Mouse (Mus musculus) erythroblast, embryonic 14.5 days (primary cell): Measurements from ENCODE around the gene AU021092. TPM values are rescaled to one million over a fixed set of nuclear protein-coding genes. Genes with fewer than 3 reads are reported as not detected.
A peak's percentile ranks its signal among the peaks of the same experiment; 100 is the strongest.

ENCODE experiments used
- H3K27me3 ChIP-seq: 2 replicates; pipeline ENCODE4 v1.6.1; 2012; ENCODE audit warnings: inconsistent platforms; ENCODE audit not compliant: control insufficient read depth
- H3K36me3 ChIP-seq: 2 replicates; pipeline ENCODE4 v1.6.1; 2012; ENCODE audit warnings: mild to moderate bottlenecking, inconsistent platforms; ENCODE audit not compliant: control insufficient read depth
- H3K4me1 ChIP-seq: 2 replicates; pipeline ENCODE4 v1.6.1; 2012; ENCODE audit warnings: inconsistent platforms; ENCODE audit not compliant: control insufficient read depth
- H3K4me3 ChIP-seq: replicated peaks from 2 replicates; pipeline ENCODE3; 2012; ENCODE audit warnings: moderate library complexity, mild to moderate bottlenecking, inconsistent platforms
- H3K9me3 ChIP-seq: 2 replicates; pipeline ENCODE4 v1.6.1; 2012; ENCODE audit warnings: low read length, inconsistent platforms, mixed read lengths; ENCODE audit not compliant: control insufficient read depth
- GATA1 ChIP-seq: IDR thresholded peaks from 2 replicates; pipeline ENCODE4 v1.6.1; 2012; ENCODE audit warnings: low read length, inconsistent platforms, mixed read lengths
- TAL1 ChIP-seq: IDR thresholded peaks from 3 replicates; pipeline ENCODE4 v1.6.1; 2012; ENCODE audit warnings: low read length, inconsistent platforms, mixed read lengths
- polyA plus RNA-seq: library from polyadenylated mRNA; stranded (reverse); fragments of >175 nt; gene quantifications from 2 replicates; pipeline ENCODE4 v1.2.3, GENCODE M21; 2012

AU021092 gene
- polyA plus RNA-seq = not detected in 2 replicates

GRCm38 (mm10) chr16:5222140-5222539 lies at the start of gene AU021092:
TSS of gene AU021092 (minus strand) at chr16:5222299.
- Histone ChIP-seq H3K4me1 (no peaks in the 10 kb centered on the region), H3K27me3 (peaks cover 5% of the 10 kb centered on the region), H3K4me3 (no peak within 1 kb of the TSS), H3K36me3 (no peaks in the 10 kb centered on the region), H3K9me3 (no peaks in the 10 kb centered on the region)
- TF ChIP-seq GATA1 = no peak
- TF ChIP-seq TAL1 = no peak

DNA sequence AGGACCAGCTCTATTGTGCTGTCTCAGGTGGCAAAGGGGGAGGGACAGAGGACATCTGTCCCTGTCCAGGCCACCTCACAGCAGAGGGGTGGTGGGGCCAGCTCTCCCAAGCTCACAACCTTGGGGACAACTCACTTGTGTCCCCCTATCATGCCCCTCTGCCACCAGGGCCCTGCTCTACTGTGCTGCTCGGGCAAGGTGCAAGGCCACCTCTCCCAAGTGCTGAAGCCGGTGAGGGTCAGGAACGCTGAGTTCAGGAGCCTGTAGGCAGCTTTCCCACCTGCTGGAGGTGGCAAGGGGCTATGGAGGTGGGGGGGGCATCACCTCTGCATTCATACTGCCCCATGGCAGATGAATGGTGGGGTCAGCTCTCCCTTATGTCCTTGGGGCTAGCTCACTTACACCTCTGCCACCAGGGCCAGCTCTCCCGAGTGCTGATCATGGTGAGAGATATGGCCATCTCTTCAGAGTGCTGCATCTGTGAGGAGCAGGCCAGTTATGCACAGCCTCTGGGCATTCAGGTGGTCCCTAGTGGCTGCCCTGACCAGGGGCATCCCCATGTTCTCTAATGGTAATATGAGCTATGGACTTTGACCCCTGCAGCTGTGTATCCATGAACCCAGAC lies 49.4 kb upstream of the AU021092 start:
- Histone ChIP-seq H3K36me3 (no peaks in the 10 kb centered on the region), H3K4me1 (no peaks in the 10 kb centered on the region), H3K9me3 (no peaks in the 10 kb centered on the region), H3K27me3 (no peaks in the 10 kb centered on the region), H3K4me3 (no peak overlapping the region)
- TF ChIP-seq GATA1 (no peak), TAL1 (no peak)

GRCm38 (mm10) chr16:5263926-5264325 lies 41.8 kb upstream of the AU021092 start:
- Histone ChIP-seq H3K9me3 (no peaks in the 10 kb centered on the region), H3K4me1 (no peaks in the 10 kb centered on the region), H3K36me3 (no peaks in the 10 kb centered on the region), H3K4me3 (no peak overlapping the region), H3K27me3 (no peaks in the 10 kb centered on the region)
- TF ChIP-seq TAL1 (no peak), GATA1 (no peak)

- H3K27me3 ChIP-seq = no peaks in the 10 kb centered on the region
- no peaks in the 10 kb centered on the region for H3K4me1 ChIP-seq
- no peak for TF ChIP-seq TAL1
- no peak for TF ChIP-seq GATA1
- no peaks in the 10 kb centered on the region for H3K36me3 ChIP-seq
- no peaks in the 10 kb centered on the region for H3K9me3 ChIP-seq
- H3K4me3 ChIP-seq = no peak overlapping the region
These were observed 41.1 kb upstream of the AU021092 start for GRCm38 (mm10) chr16:5263156-5263555.

GRCm38 (mm10) chr16:5255779-5256496 lies 33.8 kb upstream of the AU021092 start, which contains the start of gene Eef2kmt:
TSS of gene Eef2kmt (minus strand) at chr16:5255983.
- Histone ChIP-seq H3K36me3 (peaks cover 12% of the 10 kb centered on the region), H3K9me3 (no peaks in the 10 kb centered on the region), H3K4me1 (peaks cover 25% of the 10 kb centered on the region), H3K27me3 (no peaks in the 10 kb centered on the region), H3K4me3 (peak within 1 kb of the TSS; percentile 66)
- TF ChIP-seq TAL1 (no peak), GATA1 (no peak)

GRCm38 (mm10) chr16:5255081-5255740 lies 33.1 kb upstream of the AU021092 start:
- no peaks in the 10 kb centered on the region for H3K9me3 ChIP-seq
- peaks cover 18% of the 10 kb centered on the region for H3K36me3 ChIP-seq
- H3K4me3 ChIP-seq = peak overlapping the region; percentile 66
- H3K27me3 ChIP-seq = no peaks in the 10 kb centered on the region
- H3K4me1 ChIP-seq = peaks cover 25% of the 10 kb centered on the region
- no peak for TF ChIP-seq TAL1
- TF ChIP-seq GATA1 = no peak

GRCm38 (mm10) chr16:5254346-5255025 lies 32.4 kb upstream of the AU021092 start:
- TF ChIP-seq GATA1 (no peak), TAL1 (no peak)
- peaks cover 25% of the 10 kb centered on the region for H3K36me3 ChIP-seq

GRCm38 (mm10) chr16:5252260-5252659 lies 30.2 kb upstream of the AU021092 start:
- Histone ChIP-seq H3K4me3 (no peak overlapping the region), H3K36me3 (peaks cover 47% of the 10 kb centered on the region), H3K9me3 (no peaks in the 10 kb centered on the region), H3K4me1 (peaks cover 25% of the 10 kb centered on the region), H3K27me3 (no peaks in the 10 kb centered on the region)
- TF ChIP-seq GATA1 (no peak), TAL1 (no peak)

More at GRCm38 (mm10) chr16:5254346-5255025, 32.4 kb upstream of the AU021092 start:
- H3K27me3 ChIP-seq = no peaks in the 10 kb centered on the region
- H3K4me1 ChIP-seq = peaks cover 25% of the 10 kb centered on the region
- no peaks in the 10 kb centered on the region for H3K9me3 ChIP-seq
- H3K4me3 ChIP-seq = peak overlapping the region; percentile 66
